In genomic region chr2:14823105-14823504, GRCm38 (mm10) we compare ENCODE assay signal across 9 mouse cellular contexts.
DNase-seq lines count a peak whose midpoint lies in the region; ATAC-seq and TF ChIP-seq lines count a peak whose summit lies in the region.
"Had no signal": no experiment of that assay in that cellular context is flagged by ENCODE, and none has a peak within 500 bp of the region (broad histone marks: within the 10 kb centered on the region; RNA-seq: fewer than 3 reads in every experiment).

No protein-coding gene starts in this region.

- H3K27ac ChIP-seq in heart, embryonic 13.5 days (replicated peaks), result peak overlapping the region; percentile 91
- no peak overlapping the region for H3K27ac ChIP-seq in lung, postnatal 0 days (ENCODE audit: low read length)

- H3K4me3 ChIP-seq in heart, embryonic 13.5 days, result no peak overlapping the region
- H3K4me3 ChIP-seq in lung, postnatal 0 days (ENCODE audit: low read depth, low read length), result no peak overlapping the region

- peak; percentile 22 for TF ChIP-seq EP300 in lung, postnatal 0 days (IDR thresholded peaks at IDR 0.05)

- H3K9ac ChIP-seq in heart, embryonic 13.5 days, result no peak overlapping the region; the same call in 1 of the 2 replicates
- no peak overlapping the region for H3K9ac ChIP-seq in lung, postnatal 0 days (replicated peaks; ENCODE audit: low read depth)

- no peaks in the 10 kb centered on the region for H3K9me3 ChIP-seq in heart, embryonic 13.5 days
- H3K9me3 ChIP-seq in lung, postnatal 0 days (ENCODE audit: low read length), result no peaks in the 10 kb centered on the region

- peaks cover 47% of the 10 kb centered on the region for H3K4me1 ChIP-seq in heart, embryonic 13.5 days
- H3K4me1 ChIP-seq in lung, postnatal 0 days (ENCODE audit: insufficient read depth, low read depth, low read length), result no peaks in the 10 kb centered on the region

- H3K27me3 ChIP-seq in heart, embryonic 13.5 days (replicated peaks), result no peaks in the 10 kb centered on the region
- no peaks in the 10 kb centered on the region for H3K27me3 ChIP-seq in lung, postnatal 0 days (replicated peaks; ENCODE audit: insufficient read depth, low read length)

- H3K36me3 ChIP-seq in heart, embryonic 13.5 days, result no peaks in the 10 kb centered on the region
- H3K36me3 ChIP-seq in lung, postnatal 0 days (ENCODE audit: insufficient read depth, low read length), result no peaks in the 10 kb centered on the region

- TF ChIP-seq CTCF in lung, postnatal 0 days (IDR thresholded peaks at IDR 0.05), result no peak

- peak overlapping the region; percentile 65 for H3K4me2 ChIP-seq in heart, embryonic 13.5 days
- H3K4me2 ChIP-seq in lung, postnatal 0 days (replicated peaks; ENCODE audit: low read depth, low read length), result no peak overlapping the region; the same call in 1 of the 2 replicates

- DNase-seq in cerebellum, postnatal 10 days, result peak; percentile 4 to 22
- no peak for DNase-seq in cerebellum, postnatal 4 days (ENCODE audit: low spot score in 2 of 2)
- DNase-seq in embryo, embryonic 11 days, result peak; percentile 34
- peak; percentile 42 for DNase-seq in lung, postnatal 0 days (ENCODE audit: low spot score)
- DNase-seq in adrenal gland, adult 2 months, result no peak
- no peak for DNase-seq in thymus, postnatal 25 days
- DNase-seq in layer of hippocampus, adult 9-11 months, result no peak
- DNase-seq: cerebellum, adult 8-10 months had no signal

- peak; percentile 70 for ATAC-seq in heart, embryonic 13.5 days (ENCODE audit: extremely low read depth, insufficient number of reproducible peaks, low FRiP score, low TSS enrichment)
- peak; percentile 27 for ATAC-seq in lung, postnatal 0 days

Comparison
In these comparisons a context has a peak if more than half of its experiments do, and no peak if none do; other contexts are left out.
1. DNase-seq: peak in cerebellum, postnatal 10 days (2 of 2), embryo, embryonic 11 days (single experiment) and lung, postnatal 0 days (single experiment); none in cerebellum, postnatal 4 days (0 of 2), adrenal gland, adult 2 months (single experiment), thymus, postnatal 25 days (single experiment) and layer of hippocampus, adult 9-11 months (single experiment).